Mouse (Mus musculus): ENCODE data around the gene Zfp523.

Zfp523 gene

DNA sequence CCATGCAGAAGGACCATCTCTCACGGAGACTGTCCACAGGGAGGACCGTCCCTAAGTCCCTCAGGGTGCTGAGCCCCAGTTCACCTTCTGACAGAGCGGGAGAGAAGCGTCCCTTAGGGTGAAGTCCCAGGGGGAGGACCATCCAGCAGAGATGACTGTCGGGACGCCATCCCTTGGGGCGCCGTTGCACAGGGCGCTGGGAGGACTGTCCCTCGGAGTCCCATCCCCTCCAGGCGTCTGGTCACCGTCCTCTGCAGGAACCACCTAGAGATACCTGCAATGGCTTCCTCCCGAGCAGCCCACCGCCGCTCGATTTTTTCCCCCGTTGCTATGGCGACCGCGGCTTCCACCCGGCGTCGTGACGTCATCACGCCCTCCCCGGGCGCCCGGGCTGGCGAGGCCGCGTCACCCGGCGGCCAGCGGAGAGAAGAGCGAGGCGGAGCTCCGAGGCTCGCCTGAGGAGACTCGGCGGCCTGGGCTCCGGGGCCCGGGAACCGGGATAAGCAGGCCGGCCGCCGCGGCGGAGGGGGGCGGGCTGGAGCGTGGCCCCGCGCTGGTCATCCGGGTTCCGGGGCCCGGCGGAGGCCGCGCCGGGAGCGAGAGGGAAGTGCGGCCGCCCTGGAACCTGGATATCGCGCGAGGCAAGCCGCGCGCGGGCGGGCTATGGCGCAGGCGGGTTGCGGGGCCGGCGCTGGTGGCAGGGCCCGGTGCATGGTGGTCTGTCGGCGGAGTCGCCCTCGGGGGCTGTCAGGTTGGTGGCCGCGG lies at the start of gene Zfp523:
TSS of gene Zfp523 (plus strand) at position 355 of the 765 bp plus-strand sequence.
- peak; percentile 93 for DNase-seq (ENCODE audit: low read depth)

DNA sequence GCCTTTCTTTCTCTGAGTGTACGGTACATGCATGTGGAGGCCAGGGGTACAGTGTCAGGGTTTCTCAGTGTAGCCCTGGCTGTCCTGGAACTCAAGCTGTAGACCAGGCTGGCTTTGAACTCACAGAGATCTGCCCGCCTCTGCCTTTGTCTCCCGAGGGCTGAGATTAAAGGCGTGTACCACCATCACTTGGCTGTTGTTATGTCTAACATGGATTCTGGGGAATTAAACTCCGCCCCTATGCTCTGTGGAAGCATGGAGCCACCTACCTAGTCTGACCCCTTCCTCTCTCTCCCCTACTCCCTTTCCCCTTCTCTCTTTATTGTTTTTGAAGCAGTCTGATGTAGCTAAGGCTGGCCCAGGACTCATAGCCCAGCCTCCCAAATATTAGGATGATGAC lies 47.1 kb upstream of the Zfp523 start:
- DNase-seq (ENCODE audit: low read depth): no peak

GRCm38 (mm10) chr17:28130391-28131125 lies 46.4 kb upstream of the Zfp523 start:
- no peak for DNase-seq (ENCODE audit: low read depth)

GRCm38 (mm10) chr17:28131156-28131555 lies 45.8 kb upstream of the Zfp523 start:
- DNase-seq (ENCODE audit: low read depth): no peak

GRCm38 (mm10) chr17:28133193-28133592 lies 43.7 kb upstream of the Zfp523 start:
- peak; percentile 59 for DNase-seq (ENCODE audit: low read depth)

- DNase-seq (ENCODE audit: low read depth): no peak
Observed at GRCm38 (mm10) chr17:28135496-28135895, 41.4 kb upstream of the Zfp523 start.

GRCm38 (mm10) chr17:28136266-28136665 lies 40.7 kb upstream of the Zfp523 start:
- DNase-seq (ENCODE audit: low read depth): no peak

- DNase-seq (ENCODE audit: low read depth): no peak
Observed at GRCm38 (mm10) chr17:28138013-28138412, 38.9 kb upstream of the Zfp523 start.

DNA sequence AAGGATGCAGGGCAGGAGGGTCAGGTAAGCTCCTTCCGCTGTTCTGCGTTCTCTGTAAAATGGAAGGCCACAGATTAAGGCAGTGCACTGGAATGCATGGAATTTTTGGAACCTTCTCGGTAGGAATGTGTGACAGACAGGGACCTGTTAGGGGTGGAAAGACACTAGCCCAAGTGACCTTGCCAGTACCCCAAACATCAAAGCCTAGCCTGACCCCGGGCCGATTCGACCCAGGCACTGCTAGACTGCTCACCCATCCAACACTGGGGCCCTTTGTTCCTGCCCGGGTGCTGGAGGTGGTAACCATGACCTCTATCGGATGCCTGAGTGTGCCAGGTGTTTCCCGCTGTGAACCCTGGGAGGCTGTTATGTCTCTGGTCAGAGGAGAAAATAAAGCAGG lies 38.2 kb upstream of the Zfp523 start:
- DNase-seq (ENCODE audit: low read depth): no peak

DNA sequence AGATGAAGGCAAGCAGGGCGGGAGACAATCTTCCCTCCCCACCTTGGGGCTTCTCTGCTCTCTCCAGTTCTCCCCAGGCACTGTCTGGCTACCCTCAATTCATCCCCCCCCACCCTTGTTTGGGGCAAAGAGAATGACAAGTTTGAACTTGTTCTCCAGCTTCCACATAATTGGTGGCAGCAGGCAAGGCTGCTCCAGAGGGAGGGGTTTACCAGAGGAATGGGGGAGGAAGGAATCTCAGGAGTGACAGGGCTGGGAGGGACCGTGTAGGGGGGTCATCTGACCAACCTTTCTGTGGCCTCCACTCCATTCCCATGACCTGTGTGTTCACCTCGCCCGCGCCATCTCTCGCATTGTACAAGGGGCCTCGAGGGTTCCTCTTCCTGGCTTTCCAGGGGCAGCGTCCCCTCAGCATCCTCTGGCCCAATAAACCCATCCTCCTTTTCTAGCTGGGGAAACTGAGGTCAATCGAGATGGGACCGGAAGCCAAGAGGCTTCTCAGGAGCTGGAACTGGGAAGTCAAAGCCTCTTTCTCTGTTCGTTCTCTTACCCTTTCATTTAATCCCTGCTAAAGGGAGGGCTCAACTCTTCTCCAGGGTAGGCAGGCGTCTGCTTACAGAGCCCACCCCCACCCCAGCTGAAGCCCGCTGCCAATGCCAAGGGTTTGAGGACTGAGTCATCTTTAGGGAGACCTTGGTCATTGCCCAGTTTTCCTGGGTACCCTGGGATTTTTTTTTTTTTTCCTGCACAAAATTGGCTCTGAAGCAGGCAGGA lies 36.3 kb upstream of the Zfp523 start:
- DNase-seq (ENCODE audit: low read depth): no peak

DNA sequence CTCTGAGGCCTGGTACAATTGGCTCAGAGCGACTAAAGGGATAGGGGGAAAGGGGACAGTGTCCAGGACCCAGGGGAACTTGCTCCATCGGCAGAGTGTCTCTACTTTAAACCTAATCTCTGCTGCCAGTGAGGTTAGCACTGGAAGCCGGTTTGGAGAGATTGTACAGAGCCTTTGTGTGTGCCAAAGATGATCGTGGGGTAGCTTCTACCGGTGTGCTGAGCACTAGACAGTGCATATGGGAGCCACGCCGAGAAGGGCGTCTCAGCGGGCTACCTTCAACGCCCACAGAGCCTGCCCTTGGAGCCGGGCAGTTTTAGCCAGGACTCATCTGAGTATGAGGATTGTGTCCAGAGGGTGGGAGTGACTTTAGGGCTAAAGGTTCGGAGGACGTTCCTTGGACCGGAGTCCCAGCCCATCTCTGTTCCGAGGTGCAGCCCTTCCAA lies 35.7 kb upstream of the Zfp523 start:
- no peak for DNase-seq (ENCODE audit: low read depth)

- peak; percentile 28 for DNase-seq (ENCODE audit: low read depth)
Observed at GRCm38 (mm10) chr17:28141771-28142699, 34.9 kb upstream of the Zfp523 start, which contains the start of gene Scube3. Gene Scube3, plus strand, starts transcription at chr17:28142141.

DNA sequence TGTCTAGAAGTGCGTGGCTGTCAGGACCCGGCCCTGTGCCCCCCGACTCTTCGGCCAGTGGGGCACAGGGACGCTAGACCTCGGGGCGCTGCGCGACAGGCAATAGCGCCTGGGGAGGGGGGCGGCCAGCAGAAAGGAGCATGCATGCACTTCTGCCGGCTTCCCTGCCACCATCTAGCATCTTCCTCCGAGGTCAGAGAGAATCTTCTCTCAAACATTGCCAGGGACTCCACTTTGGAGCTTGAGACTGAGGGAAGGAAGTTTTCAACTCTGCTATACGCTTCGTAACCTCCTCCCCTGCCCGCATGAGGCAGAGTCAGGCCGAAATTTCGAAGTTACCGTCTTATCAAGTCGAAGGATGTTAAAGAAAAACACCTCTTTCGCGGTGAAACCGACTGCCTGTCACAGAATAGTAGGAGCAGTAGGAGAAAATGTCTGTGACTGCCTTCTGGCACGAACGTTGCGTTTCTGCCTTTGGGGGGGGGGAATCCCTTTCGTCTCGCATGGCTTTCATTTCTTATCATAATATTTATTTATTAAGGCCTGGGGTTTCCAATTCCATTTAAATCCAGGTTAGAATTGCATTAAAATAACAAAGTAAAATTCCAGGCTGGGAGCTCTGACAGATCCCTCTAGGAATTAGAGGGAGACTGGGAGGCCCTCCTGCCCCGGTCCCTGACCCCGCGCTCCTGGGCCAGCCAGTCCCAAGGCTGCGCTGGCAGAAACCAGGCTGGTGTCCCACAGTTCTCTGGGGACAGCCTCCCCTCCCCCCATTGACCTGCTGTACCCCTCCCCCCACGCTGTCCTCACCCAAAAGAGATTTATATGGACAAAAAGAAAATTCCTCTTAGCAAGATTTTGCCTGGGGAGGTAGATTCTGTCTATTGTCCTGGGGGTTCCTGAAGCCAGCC lies 34.0 kb upstream of the Zfp523 start:
- DNase-seq (ENCODE audit: low read depth): peak; percentile 42

DNA sequence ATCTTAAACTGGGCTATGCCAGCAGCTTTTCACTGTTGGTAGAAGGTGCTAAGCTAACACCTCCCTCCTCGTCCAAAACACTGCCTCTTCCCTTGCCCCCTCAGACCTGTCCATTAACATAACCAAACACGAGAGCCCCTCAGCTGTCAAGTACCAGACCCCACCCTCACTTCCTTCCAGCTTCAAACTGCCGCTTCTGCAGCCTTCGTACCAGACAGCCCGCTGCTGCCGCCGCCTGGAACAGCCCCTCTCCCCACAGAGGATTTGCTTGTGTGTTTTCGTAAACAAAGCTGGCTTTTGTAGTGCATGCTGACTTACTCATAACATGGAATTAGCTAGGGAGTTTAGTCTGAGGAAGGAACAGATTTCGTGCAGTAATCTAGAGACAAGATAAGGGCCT lies 33.2 kb upstream of the Zfp523 start:
- DNase-seq (ENCODE audit: low read depth): peak; percentile 16

- DNase-seq (ENCODE audit: low read depth): no peak
Observed at GRCm38 (mm10) chr17:28144241-28144640, 32.7 kb upstream of the Zfp523 start.

GRCm38 (mm10) chr17:28148288-28148687 lies 28.6 kb upstream of the Zfp523 start:
- DNase-seq (ENCODE audit: low read depth): no peak

- DNase-seq (ENCODE audit: low read depth): no peak
Observed at GRCm38 (mm10) chr17:28149734-28150133, 27.2 kb upstream of the Zfp523 start.

DNA sequence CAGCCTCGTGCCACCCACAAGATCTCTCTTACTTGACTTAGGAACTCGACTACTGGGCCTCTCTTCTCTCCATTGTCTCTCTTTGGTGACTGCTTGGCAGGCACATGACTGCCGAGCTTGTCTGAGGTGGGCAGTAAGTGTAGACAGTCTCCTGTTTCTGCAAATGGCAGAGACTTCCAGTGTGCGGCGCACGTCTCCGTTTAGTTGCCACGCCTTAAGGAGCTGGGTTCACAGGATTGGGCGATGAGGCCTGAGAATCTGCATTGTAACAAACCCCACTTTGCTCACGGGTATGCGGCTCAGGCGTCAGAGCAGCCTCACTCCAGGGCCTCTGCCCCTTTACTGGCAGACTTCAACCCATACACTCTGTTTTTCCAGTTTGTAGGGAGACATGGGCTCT lies 26.5 kb upstream of the Zfp523 start:
- DNase-seq (ENCODE audit: low read depth): no peak

- no peak for DNase-seq (ENCODE audit: low read depth)
Observed at GRCm38 (mm10) chr17:28153095-28153494, 23.8 kb upstream of the Zfp523 start.

DNA sequence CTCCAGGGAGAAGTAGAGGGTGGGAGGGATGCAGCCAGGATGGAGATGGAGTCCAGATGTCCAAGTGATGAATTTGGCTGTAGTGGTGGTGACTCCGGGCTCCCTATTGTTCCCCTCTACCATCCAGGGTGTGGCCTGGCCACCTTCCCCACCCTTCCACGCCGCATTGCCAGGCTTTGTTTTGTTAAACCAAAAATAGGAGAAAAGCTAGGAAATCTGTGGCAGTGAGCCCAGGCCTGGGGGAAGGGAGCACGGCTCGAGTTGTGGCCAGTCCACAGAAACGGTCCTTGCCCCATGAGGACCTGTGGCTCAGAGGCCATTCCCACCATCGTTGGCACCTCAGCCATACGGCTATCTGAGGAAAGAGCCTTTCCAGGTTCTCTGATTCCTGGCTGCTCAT lies 22.0 kb upstream of the Zfp523 start:
- DNase-seq (ENCODE audit: low read depth): no peak

Measured in naive thymus-derived CD4-positive, alpha-beta T cell, adult 2 months (primary cell).